Mouse (Mus musculus) fibroblast of lung, adult 2 months (primary cell): ENCODE data around the gene Prkaa2.

Source experiments
- DNase-seq: peaks from one replicate; pipeline ENCODE4 v3.0.0-alpha.2; 2011; ENCODE audit warnings: low read depth

Prkaa2 gene

DNA sequence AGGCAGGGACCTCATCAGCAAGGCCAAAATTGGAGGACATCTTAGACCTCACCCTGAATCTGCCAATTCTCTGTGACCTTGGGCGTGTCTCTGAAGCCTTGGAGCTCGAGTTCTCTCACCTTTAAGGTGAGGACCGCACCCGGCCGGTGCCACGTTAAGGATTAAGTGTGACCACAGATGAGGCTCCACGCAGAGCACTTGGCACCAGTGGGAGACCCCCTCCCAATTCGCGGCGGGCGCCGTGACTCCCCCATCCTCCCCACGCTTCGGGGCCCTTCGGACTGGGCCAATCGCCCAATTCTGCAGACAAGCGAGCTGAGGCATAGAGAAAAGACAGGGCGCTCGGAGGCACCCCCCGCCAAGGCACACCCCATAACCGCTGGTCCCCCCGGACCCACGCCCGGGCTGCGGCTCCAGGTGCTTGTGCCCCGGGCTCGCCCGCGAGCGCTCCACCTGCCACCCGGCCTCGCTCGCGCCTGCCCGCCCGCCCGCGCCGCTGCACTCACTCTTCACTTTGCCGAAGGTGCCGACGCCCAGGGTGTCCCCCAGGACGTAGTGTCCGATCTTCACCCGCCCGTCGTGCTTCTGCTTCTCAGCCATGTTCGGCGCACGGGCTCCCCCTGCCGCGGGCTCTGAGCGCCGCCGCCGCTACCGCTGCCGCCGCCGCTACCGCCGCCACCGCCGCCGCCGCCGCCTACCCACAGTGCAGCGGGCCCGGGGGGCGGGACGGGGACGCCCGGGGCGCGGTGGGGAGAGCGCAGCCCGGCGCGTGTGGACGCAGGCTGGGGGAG, at the start of gene Prkaa2:
Prkaa2 (minus strand) TSS at position 692 of the 791 bp plus-strand sequence.
- DNase-seq: no peak

DNA sequence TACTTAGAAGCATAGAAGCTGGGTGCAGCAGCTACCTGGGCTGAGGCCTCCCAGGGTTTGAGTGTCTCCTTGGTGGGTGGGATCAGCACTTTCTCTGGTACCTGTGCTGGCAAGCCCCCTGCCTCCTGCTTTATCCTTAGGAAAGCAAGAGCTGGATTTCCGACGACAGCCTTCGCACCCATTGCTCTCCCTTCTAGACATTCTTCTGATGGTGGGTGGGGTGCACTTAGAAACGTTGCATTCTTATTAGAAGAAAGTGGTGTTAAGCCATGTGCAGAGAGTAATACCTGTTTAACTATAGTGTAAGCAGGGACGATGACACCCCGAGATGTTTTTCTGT, 49.8 kb upstream of the Prkaa2 start:
- DNase-seq: no peak

DNA sequence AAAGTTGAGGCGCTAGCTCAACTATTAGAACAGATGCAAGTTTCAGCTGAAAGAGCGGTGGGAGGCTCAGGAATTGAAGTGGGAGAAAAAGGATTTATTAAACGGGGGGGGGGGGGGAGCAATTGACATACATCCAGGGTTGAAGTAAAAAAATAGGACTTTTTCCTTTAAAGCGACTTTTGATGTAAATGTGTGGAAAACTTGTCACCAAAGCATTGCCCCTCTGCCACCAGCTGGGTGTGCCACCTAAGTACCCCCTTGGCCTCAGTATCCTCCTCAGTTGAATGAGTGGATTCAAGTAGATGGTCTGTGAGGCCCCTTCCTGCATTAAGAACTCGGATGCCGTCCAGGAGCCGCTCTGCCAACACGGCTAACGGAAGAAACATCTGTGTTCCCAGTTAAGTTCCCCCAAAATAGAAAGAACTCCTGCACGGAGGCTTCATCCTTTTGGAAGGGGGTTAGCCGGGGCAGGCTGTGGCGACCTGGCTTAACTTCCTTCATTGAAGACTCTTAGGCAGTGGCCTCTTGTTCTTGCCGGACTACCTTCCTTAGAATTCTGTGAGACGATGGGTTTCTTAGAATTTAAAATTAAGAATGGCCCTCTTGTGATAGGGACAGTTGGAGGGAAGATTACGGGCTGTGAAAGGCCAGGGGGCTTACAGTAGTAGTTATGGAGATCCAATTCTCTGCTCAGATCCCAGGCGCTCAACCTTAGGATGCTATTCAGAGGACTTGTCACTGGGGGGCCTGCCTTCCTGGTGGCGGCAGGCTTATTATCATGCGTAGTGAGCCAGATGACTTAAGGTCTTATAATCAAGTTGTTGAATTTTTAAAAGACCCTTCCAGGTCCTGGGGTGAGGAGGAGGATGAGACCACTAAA, 49.2 kb upstream of the Prkaa2 start:
- no peak for DNase-seq

DNA sequence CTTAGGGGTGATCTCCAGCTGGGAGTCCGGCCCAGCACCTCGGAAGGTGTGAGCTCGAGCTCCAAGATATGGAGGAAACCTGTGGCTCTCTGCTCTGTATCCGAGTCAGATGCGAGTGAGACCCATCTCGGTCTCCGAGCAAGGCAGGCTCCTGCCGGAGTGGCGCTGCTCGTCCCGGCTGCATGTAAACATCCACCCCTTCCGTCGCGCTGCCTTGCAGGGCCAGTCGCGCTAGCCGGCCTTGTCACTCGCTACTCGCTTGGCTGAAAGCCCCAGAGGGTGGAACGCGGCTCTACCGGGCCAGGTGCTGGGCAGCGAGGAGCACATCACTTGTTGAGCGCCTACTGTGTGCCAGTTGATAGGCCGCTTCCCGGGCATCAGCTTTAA, 48.5 kb upstream of the Prkaa2 start:
- DNase-seq: no peak

DNA sequence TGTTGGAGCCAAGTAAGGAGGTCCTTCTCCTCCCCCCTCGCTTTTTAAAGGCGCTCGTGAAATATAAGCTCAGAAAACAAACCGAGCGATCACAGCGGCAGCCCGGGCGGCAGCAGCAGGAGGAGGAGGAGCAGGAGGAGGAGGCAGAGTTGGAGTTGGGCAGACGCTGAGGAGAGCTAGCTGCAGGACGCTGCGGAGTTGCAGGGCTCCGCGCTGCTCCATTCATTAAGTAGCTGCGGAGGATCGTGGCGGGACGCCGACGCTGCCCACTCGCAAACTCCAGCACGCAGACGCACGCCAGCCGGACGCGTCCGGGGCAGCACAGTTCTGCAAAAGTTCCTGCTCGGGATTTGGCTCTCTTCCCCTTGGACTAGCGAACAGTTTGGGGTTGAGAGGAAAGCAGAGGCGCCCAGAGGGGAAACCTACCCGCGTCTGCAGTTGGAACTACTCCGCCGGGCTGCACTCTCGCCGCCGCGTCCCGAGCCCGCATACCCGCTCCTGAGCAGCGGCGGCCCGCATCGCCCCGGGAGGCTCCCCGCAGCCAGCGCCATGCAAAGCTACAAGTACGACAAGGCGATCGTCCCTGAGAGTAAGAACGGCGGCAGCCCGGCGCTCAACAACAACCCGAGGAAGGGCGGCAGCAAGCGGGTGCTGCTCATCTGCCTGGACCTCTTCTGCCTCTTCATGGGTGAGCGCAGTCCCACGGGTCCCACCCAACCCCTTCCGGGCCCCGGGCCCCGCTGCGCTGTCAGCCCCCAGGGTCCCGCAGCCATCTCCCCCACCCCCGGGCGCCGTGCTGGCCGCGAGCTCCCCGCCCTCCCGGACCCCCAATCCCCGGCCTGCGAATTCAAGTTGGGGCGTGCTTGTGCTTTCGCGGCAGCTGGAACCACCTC, 47.8 kb upstream of the Prkaa2 start, which contains the start of gene Plpp3:
Plpp3 (plus strand) TSS at position 72 of the 893 bp plus-strand sequence.
- DNase-seq: peak; percentile 91

DNA sequence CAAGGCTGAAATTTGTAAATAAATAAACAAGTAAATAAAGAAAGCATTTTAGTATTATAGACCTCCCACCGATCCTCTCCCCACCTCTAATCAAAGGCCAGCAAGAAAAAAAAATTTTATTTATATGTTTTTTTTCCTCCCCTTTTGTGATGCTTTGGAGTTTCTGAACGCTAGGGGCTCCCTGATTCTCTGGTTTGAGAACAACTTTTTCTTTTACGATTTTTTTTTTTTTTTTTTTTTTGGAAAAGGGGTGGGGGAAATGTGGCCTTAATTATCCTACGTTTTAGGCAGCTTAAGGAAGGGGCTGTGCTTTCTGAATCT, 47.2 kb upstream of the Prkaa2 start:
- no peak for DNase-seq

DNA sequence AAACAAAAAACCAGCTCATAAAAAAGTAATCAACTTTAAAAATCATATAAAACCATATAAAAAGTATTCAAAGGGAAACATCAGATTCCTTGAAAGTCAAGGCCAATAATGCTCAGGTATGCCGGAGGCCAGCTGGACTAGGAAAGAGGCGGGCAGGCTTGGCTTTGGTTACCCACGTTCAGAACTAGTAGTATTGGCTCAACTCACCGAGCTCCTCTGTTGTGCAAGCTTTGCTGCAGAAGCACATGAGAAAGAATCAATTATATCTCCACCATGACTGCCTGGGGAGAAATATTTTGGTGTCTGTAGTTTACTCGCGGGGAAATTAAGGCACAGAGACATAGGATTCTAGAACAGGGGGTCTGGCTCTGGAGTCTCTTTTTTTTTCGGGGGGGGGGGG, 46.6 kb upstream of the Prkaa2 start:
- DNase-seq: no peak

DNA sequence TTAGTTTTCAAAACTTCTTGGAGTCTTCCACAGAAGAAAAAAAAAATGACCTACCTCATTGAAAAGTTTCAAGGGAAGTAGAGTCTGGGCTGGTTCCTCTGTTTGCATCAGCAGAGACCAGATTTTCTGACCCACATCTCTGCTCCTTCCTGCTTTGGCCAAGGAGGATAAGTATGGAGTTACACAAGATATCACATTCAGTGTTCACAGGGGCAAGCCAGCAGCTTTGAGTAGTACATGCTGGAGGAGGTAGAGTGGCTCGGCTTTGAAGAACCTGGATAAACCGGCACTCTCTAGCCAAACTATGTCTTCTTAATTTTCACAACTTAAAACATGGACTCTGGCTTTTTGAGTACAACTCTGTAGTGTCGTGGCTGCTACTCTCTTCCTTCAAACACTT, 43.5 kb upstream of the Prkaa2 start:
- DNase-seq: no peak

DNA sequence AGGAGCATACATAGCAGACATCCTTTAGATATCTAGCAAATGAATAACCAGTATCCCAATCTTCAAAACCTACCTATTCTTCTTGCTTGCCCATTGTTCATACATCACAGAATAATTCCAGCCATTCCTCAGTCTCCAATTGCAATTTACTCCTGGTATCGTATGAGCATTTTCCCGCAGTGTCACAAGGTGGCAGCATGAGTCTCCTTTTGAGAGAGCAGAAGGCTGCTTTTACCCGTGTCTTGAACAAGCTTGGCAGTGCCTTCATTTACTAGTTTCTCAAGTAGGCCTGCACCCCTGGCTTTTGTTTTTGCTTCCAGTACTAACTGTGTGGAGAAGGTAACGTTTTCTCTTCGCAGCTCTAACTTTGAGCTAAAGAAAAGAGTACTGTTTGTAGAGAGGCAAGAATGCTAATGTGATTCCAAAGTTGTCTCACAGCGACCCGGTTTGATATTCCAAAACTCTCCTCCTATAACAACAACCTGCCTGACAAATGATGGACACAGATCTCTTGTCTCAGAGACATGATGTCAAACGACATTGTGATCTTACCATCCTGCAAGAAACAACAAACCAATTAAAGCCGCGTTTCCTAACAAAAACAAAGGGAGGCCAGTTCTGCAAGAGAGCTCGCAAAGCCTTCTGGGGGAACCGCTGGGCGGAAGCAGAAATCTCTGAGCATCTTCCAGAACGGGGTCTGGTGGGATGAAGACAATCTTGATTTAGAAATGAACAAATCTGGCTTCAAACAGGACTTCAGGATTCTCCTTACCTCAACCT, 42.4 kb upstream of the Prkaa2 start:
- no peak for DNase-seq

DNA sequence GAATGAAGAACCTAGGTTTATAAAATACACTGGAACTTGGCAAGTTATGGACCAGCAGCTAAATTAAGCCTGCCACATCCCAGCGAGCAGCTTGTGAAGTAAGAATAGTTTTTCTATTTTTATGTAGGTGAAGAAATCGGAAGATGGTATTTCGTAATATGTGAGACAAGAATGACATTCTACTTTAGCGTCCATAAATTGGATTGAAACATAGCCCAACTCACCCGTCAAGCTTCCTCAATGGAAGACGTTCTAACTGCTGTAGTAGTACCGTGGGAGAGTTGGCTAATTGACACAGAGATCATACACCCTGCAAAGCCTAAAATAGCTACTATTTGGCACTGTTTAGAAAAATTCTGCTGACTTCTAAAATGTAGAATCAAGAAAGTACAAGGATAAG, 39.8 kb upstream of the Prkaa2 start:
- DNase-seq: no peak

DNA sequence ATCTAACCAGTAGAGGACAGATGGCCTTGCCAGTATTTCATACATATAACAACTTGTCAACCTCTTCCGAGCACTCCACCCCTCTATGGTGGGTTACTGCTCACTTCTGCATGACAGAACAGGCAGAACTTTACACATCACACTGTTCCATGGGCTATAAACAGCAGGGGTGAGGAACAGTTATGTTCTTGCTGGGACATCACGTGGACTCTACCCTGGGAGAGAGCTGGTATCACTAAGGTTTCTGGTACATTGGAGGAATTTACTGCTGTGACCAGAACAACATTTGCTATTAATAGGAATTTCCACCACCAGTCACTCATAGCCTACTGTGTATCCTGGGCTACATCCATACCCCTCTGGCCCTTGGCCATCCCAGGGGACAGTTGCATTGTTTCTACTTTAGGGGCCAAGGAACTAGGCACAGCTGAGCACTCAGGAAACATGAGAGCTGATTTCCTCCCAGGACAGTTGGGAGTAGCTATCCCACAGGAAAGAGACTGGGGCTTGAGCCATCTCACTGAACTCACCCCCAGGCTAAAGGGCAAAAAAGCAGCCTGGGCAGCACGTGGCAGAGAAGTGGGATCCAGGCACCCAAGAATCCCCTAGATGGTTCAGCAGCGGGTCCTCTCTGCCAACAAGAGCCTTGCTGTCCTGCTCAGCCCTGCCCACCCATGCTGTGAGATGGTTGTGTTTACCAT, 23.8 kb upstream of the Prkaa2 start:
- DNase-seq: no peak

DNA sequence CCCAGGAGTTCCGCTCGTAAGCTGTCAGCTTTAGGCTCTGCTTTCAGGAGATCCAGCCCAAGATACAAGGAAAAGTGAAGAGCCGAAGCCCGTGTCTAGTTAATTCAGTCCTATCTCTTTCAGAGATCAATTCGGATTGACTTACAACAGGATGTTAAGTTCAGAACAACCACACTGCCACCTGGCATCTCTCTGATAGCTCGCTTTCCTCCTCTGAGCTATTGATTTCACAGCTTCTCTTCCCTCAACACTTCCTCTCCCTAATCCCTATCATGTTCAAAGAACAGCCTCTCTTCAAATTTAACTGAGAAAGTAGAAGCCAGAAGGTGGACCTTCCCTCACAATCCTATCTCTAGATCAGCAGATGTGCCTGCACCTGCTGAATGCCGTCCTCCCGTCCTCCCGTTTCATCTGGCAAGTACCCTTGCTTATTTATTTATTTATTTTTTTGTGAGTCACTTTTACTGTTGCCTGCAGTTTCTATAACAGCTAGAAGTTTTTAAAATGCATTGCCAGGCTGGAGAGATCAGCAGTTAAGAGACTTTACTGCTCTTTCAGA, 22.1 kb upstream of the Prkaa2 start:
- no peak for DNase-seq

DNA sequence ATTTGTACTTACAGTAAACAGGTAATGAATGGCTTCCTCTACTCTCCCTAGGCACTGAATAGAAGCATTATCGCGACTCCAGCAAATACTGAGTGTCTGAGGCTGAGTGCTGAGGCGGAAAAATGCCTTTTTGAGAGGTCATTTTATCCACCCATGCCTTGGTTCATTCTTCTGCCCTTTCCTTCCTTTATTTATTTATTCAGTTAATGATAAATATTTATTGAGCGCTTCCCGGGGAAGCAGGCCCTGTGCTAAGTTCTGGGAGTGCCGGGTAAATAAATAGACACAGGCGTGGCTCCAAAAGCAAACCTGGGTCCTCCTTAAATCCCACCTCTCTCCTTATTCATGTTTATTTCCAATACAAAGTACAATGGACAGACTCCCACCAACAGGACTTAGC, 19.5 kb upstream of the Prkaa2 start:
- no peak for DNase-seq

DNA sequence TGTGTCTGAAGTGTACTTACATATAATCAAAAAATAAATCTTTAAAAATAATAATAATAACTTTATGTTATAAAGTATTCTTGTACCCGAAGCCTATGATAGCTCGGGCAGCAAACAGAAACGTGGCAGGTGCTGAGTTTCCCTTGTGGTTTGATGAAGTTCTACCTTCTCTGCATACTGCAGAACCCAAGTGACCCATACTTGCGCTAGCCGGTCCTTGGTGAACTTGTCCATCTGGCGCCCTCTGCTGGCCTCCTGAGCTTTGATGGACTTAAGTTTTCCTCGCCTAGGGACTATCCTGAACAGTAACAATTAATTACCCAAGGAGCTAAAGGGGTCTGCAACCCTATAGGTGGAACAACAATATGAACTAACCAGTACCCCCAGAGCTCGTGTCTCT, 12.7 kb upstream of the Prkaa2 start:
- no peak for DNase-seq

DNA sequence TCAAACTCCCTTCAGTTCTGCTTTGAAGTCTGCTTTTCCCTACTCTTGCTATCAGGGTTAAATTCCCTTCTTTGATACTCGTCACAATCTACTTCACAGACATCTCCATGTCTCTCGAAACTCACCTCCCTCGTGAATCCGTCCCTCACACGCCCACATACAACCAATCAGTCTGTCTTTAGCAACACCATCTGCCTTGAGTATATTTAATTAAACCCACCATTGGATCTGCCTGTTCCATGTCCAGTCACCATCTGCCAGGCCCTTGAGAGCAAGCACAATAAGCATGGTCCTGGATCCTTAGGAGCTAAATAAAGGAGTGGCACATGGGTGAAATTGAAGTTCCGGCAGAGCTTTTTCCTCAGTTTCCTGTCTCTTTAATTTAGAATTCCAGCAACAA, 11.4 kb upstream of the Prkaa2 start:
- no peak for DNase-seq

DNA sequence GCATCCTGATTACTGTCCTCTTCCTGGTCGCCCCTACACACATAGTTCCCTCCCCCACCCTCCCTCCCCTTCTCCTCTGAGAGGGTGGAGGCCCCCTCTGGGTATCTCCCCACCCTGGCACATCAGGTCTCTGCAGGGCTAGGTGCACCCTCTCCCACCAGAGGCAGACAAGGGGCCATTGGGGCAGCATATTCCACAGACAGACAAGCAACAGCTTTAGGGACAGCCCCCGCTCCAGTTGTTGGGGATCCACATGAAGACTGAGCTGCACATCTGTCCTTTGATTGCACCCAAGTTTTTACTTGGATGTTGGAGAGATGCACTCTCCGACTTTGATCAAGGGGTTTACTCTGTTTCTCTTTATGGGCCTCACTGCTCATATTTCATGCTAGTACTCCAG, 3.8 kb upstream of the Prkaa2 start:
- no peak for DNase-seq

DNA sequence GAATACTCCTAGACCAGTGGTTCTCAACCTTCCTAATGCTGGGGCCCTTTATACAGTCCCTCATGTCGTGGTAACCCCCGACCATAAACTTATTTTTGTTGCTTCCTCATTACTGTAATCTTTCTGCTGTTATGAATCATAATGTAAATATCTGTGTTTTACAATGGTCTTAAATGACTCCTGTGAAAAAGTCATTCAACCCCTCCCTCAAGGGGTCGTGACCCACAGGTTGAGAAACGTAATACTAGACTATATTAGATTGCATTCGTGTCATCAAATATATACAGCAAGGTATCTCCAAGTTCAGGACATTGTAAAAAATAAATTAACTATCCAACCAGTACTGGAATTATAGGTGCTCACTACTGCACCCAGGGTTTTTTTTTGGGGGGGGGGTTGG, 3.4 kb upstream of the Prkaa2 start:
- no peak for DNase-seq

DNA sequence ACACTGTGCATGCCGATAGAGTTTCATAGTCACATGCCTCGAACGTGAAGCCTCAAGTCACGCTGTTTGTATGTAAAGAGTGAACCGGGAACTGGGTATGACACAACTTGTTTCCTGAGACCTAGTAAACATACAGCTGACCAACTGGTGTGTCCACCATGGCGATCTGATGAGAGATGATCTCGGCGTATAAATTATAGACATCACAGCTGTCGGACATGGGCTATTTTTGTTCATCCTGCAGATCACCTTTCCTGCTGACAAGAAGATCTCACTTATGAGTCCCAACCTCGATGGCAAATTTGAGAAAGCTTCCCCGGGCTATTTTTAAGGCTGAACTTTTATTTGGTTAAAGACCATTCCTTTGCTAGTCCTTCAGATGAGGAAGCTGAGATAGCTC, 2.1 kb upstream of the Prkaa2 start:
- DNase-seq: no peak

DNA sequence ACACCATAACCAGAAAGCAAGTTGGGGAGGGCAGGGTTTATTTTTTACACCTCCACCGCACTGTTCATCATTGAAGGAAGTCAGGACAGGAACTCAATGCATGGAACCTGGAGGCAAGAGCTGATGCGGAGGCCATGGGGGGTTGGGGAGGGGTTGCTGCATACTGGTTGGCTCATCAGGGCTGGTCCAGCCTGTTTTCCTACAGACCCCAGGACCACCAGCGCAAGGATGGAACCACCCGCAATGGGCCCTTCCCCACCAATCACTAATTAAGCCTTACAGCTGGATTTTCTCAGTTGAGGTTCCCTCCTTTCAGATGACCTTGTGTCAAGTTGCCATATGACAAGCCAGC, 970 bp upstream of the Prkaa2 start:
- no peak for DNase-seq

DNA sequence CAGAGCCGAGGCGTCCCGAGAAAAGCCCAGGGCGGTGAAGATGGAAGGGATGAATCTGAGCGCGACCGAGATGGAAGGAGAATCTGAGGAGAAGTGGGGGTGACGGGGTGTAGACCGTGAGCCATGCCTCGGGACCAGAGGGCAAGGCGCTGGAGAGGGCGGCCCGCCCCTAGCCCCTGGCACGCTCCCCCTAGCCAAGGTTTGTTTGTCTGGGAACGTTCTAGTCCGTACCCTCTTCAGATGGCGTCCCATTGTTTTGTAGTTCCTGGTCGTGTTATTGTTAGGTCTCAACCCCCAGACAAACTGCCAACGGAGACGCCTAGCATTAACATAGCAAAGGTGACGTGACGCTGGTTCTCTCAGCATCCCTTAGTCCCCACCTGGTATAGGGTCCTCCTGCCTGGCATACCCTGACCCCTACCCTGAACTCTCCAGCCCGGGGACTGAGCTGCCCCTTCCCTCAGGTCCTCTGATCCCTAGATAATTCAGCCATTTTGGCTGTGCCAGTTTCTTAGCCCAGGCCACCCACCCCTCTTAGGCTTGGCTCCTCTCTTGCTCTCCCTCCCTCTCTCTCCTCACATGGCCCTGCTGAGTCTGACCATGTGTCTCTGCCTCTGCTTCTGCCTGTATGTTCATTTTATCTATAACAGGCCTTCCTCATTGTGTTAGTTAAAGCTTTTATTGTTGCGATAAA, 447 bp upstream of the Prkaa2 start:
- no peak for DNase-seq
